Mouse (Mus musculus): ENCODE data around the gene Adipor1. TPM values are rescaled to one million over a fixed set of nuclear protein-coding genes. Genes with fewer than 3 reads are reported as not detected.

Adipor1 gene
- polyA plus RNA-seq, 1 experiment, result 122 TPM

- Histone ChIP-seq H3K4me1 (ENCODE audit: control insufficient read depth, insufficient read depth, insufficient read length) (peaks cover 3% of the 10 kb centered on the region; the same call in 1 of the 2 replicates), H3K27me3 (ENCODE audit: control insufficient read depth, insufficient read depth, low read length) (no peaks in the 10 kb centered on the region), H3K4me3 (ENCODE audit: extremely low read depth, insufficient read depth, insufficient read length) (peak within 1 kb of the TSS; percentile 72), H3K27ac (ENCODE audit: insufficient read depth, low read length) (peak within 1 kb of the TSS; percentile 71), H3K36me3 (ENCODE audit: control insufficient read depth, insufficient read depth, low read length) (peaks cover 3% of the 10 kb centered on the region; the same call in 1 of the 2 replicates)
- DNase-seq (ENCODE audit: low read depth in 1 of 2, low spot score in 2 of 2), result peak; percentile 41 to 69
- under 1% methylated on average over 43 of the region's 43 CpGs for WGBS
- TF ChIP-seq POLR2A (IDR thresholded peaks at IDR 0.05; ENCODE audit: low read depth, low read length), result no peak
- no peak for TF ChIP-seq CTCF (IDR thresholded peaks at IDR 0.05; ENCODE audit: extremely low read depth, insufficient read depth, insufficient read length, insufficient replicate concordance)
These were observed 9.4 kb upstream of the Adipor1 start, which contains the start of gene Cyb5r1 for GRCm38 (mm10) chr1:134405509-134406413. Gene Cyb5r1, plus strand, starts transcription at chr1:134405559.

DNA sequence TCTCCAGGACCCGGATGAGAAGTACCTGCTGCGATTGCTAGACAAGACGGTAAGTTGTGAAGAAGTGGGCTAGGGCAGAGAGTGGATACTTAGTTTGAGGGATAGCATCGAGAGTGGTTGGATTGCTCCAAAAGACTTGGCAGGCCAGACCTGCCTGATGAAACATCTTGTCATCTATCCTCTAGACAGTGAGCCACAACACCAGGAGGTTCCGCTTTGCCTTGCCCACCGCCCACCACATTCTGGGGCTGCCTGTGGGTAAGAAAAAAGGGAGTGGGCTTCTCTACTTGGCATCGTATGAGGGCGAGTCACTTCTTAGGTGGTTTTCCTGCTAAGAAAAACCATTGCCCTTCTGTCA is 8.8 kb upstream of the Adipor1 start:
- TF ChIP-seq POLR2A (IDR thresholded peaks at IDR 0.05; ENCODE audit: low read depth, low read length) (no peak), CTCF (IDR thresholded peaks at IDR 0.05; ENCODE audit: extremely low read depth, insufficient read depth, insufficient read length, insufficient replicate concordance) (no peak)
- WGBS, result 24% methylated on average over 8 of the region's 8 CpGs
- Histone ChIP-seq H3K4me1 (ENCODE audit: control insufficient read depth, insufficient read depth, insufficient read length) (peaks cover 3% of the 10 kb centered on the region; the same call in 1 of the 2 replicates), H3K4me3 (ENCODE audit: extremely low read depth, insufficient read depth, insufficient read length) (peak overlapping the region; percentile 72), H3K27ac (ENCODE audit: insufficient read depth, low read length) (no peak overlapping the region), H3K36me3 (ENCODE audit: control insufficient read depth, insufficient read depth, low read length) (peaks cover 3% of the 10 kb centered on the region; the same call in 1 of the 2 replicates), H3K27me3 (ENCODE audit: control insufficient read depth, insufficient read depth, low read length) (no peaks in the 10 kb centered on the region)
- no peak for DNase-seq (ENCODE audit: low read depth in 1 of 2, low spot score in 2 of 2)

DNA sequence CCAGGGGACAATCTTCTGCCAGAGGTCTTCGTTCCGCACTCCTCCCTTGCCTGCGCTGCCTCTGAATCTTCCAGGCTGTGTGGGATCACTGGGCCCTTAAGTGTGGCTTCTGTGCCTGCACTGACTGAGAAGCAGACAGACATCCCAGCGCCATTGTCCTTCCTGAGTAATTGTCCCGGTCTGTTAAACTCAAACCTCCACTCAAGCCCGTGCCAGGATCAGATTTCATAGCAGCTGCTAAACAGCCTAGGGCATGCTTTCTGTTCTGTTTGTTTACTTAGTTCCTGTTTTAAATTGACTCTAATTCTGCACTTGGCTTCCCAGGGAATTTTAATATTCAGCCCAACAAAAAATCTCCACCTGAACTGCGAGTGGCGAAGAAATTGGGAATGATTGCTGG is 7.1 kb upstream of the Adipor1 start:
- H3K4me3 ChIP-seq (ENCODE audit: extremely low read depth, insufficient read depth, insufficient read length), result no peak overlapping the region
- TF ChIP-seq CTCF (IDR thresholded peaks at IDR 0.05; ENCODE audit: extremely low read depth, insufficient read depth, insufficient read length, insufficient replicate concordance) (no peak), POLR2A (IDR thresholded peaks at IDR 0.05; ENCODE audit: low read depth, low read length) (no peak)
- H3K36me3 ChIP-seq (ENCODE audit: control insufficient read depth, insufficient read depth, low read length), result peaks cover 3% of the 10 kb centered on the region; the same call in 1 of the 2 replicates
- WGBS, result 92% methylated on average over 8 of the region's 8 CpGs
- DNase-seq (ENCODE audit: low read depth in 1 of 2, low spot score in 2 of 2), result no peak
- H3K27me3 ChIP-seq (ENCODE audit: control insufficient read depth, insufficient read depth, low read length), result no peaks in the 10 kb centered on the region
- peaks cover 3% of the 10 kb centered on the region; the same call in 1 of the 2 replicates for H3K4me1 ChIP-seq (ENCODE audit: control insufficient read depth, insufficient read depth, insufficient read length)
- no peak overlapping the region for H3K27ac ChIP-seq (ENCODE audit: insufficient read depth, low read length)

- 97% methylated on average over 9 of the region's 9 CpGs for WGBS
- H3K27ac ChIP-seq (ENCODE audit: insufficient read depth, low read length), result no peak overlapping the region
- peaks cover 3% of the 10 kb centered on the region; the same call in 1 of the 2 replicates for H3K36me3 ChIP-seq (ENCODE audit: control insufficient read depth, insufficient read depth, low read length)
- no peak overlapping the region for H3K4me3 ChIP-seq (ENCODE audit: extremely low read depth, insufficient read depth, insufficient read length)
- DNase-seq (ENCODE audit: low read depth in 1 of 2, low spot score in 2 of 2), result no peak
- TF ChIP-seq POLR2A (IDR thresholded peaks at IDR 0.05; ENCODE audit: low read depth, low read length) (no peak), CTCF (IDR thresholded peaks at IDR 0.05; ENCODE audit: extremely low read depth, insufficient read depth, insufficient read length, insufficient replicate concordance) (no peak)
- H3K4me1 ChIP-seq (ENCODE audit: control insufficient read depth, insufficient read depth, insufficient read length), result peaks cover 2% of the 10 kb centered on the region; the same call in 1 of the 2 replicates
- no peaks in the 10 kb centered on the region for H3K27me3 ChIP-seq (ENCODE audit: control insufficient read depth, insufficient read depth, low read length)
These were observed 3.2 kb upstream of the Adipor1 start for GRCm38 (mm10) chr1:134411706-134412629.

GRCm38 (mm10) chr1:134414038-134414437 is 1.1 kb upstream of the Adipor1 start:
- H3K27ac ChIP-seq (ENCODE audit: insufficient read depth, low read length), result no peak overlapping the region
- no peaks in the 10 kb centered on the region for H3K27me3 ChIP-seq (ENCODE audit: control insufficient read depth, insufficient read depth, low read length)
- H3K4me1 ChIP-seq (ENCODE audit: control insufficient read depth, insufficient read depth, insufficient read length), result peaks cover 2% of the 10 kb centered on the region; the same call in 1 of the 2 replicates
- no peak for TF ChIP-seq CTCF (IDR thresholded peaks at IDR 0.05; ENCODE audit: extremely low read depth, insufficient read depth, insufficient read length, insufficient replicate concordance)
- H3K4me3 ChIP-seq (ENCODE audit: extremely low read depth, insufficient read depth, insufficient read length), result no peak overlapping the region
- H3K36me3 ChIP-seq (ENCODE audit: control insufficient read depth, insufficient read depth, low read length), result peaks cover 1% of the 10 kb centered on the region; the same call in 1 of the 2 replicates
- DNase-seq (ENCODE audit: low read depth in 1 of 2, low spot score in 2 of 2), result no peak
- WGBS, result 68% methylated on average over 2 of the region's 2 CpGs

DNA sequence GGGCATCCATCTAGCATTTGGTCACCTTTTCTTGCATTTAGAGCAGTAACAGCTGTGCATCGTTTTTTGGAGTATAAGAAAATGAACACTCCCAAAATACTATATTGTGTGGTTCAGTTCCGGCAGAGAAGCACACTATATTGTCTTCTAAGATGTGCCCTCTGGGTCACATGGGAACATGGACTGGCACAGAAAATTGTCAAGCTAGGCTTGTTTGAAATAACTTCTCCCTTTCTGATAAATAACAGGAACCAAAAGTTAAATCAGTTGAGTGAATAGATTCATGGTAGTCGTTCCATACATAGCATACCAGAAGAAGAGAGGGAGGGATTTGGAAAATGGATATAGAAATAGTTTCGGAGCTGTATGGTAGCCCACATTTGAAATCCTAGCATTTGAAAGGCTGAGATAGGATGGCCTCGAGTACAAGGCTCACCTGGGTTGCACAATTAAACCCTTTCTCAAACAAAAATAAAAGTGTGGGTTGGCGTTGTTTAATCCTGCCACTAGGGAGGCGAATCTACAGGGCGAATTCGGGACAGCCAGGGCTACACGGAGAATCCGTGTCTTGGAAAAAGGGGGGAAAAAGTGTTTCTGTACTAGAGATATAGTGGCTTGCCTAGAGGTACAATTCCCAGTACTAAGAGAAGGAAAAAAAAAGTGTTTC is 544 bp upstream of the Adipor1 start:
- H3K4me3 ChIP-seq (ENCODE audit: extremely low read depth, insufficient read depth, insufficient read length), result peak overlapping the region; percentile 78
- peaks cover 1% of the 10 kb centered on the region; the same call in 1 of the 2 replicates for H3K36me3 ChIP-seq (ENCODE audit: control insufficient read depth, insufficient read depth, low read length)
- no peak for TF ChIP-seq POLR2A (IDR thresholded peaks at IDR 0.05; ENCODE audit: low read depth, low read length)
- no peak for TF ChIP-seq CTCF (IDR thresholded peaks at IDR 0.05; ENCODE audit: extremely low read depth, insufficient read depth, insufficient read length, insufficient replicate concordance)
- H3K27ac ChIP-seq (ENCODE audit: insufficient read depth, low read length), result peak overlapping the region; percentile 39
- no peak for DNase-seq (ENCODE audit: low read depth in 1 of 2, low spot score in 2 of 2)
- no peaks in the 10 kb centered on the region for H3K27me3 ChIP-seq (ENCODE audit: control insufficient read depth, insufficient read depth, low read length)
- 16% methylated on average over 11 of the region's 11 CpGs for WGBS
- H3K4me1 ChIP-seq (ENCODE audit: control insufficient read depth, insufficient read depth, insufficient read length), result peaks cover 2% of the 10 kb centered on the region; the same call in 1 of the 2 replicates

Measured in spleen, adult 2 months (tissue).